Mouse (Mus musculus) fat pad, adult 2 months (tissue): ENCODE results near the gene Wnt4.

Source experiments
- DNase-seq: peaks from one replicate; pipeline ENCODE4 v3.0.0-alpha.2; 2011; ENCODE audit warnings: low read depth, low spot score; ENCODE audit errors: extremely low read depth

The Wnt4 gene

DNA sequence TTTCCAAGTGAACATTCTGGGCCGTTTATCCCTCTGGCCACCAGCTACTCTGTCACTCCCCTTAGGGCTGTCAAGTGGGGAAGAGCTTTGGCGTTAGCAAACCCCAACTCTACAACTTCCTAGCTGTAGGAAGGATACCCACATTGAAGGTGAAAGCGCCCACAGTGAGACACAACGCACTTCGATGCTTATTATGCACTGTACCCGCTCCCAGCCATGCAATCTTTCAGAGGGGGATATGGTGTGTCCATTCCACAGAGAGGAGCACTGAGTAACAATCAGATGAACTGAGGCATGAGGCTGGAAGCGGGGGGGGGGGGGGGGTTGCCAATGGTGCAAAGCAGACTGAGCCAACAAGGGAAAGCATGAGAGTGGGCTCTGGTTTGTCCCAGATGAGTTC is 27.8 kb downstream of the Wnt4 start:
- no peak for DNase-seq

DNA sequence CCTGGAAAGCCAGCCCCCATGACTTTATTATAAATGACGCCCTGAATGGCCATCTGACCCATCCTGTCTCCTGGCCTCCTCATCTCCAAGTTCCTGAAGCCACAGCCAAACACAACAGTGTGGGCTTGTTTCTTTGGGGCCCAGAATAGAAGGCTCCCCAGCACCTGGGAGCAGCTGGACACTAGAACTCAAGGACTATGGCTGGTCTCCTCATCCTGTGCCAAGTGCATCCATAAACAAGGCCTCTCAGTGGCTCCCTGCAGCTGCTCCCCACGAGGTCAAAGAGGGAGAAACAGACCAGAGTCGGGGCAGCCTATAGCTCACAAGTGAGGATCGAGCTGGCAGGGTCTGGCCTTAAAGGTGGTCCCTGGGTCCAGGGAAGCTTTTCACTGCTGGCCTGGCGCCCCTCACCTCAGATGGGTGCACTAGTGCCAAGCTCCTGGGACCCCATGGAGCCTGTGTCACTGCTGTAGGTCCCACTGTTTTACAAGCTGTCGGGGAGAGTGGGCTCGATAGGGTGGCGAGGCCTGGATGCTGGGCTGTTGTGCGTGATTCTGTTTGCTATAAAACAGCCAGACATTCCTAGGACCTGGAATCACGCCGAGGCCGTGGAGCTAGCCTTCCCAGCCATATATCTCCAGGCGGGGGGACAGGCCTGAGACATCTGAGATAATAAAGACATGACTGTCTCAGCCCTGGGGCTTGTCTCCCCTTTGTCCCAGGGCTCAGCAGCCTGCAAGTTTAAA is 28.7 kb downstream of the Wnt4 start:
- no peak for DNase-seq

DNA sequence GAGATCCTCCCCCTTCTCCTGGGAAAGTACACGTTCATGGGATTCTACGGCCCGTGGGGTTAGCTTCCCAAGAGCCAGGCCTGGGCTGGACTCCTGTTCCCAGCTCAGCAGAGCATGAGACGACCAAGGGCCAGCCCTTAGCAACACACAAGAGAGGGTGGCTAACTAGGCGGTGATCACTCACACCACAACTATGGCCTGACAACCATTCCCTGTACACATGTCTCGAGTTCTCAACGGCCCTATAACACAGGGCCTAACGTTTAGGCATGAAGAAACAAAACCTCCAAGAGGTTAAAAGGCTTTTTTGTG is 29.2 kb downstream of the Wnt4 start:
- DNase-seq, result no peak

DNA sequence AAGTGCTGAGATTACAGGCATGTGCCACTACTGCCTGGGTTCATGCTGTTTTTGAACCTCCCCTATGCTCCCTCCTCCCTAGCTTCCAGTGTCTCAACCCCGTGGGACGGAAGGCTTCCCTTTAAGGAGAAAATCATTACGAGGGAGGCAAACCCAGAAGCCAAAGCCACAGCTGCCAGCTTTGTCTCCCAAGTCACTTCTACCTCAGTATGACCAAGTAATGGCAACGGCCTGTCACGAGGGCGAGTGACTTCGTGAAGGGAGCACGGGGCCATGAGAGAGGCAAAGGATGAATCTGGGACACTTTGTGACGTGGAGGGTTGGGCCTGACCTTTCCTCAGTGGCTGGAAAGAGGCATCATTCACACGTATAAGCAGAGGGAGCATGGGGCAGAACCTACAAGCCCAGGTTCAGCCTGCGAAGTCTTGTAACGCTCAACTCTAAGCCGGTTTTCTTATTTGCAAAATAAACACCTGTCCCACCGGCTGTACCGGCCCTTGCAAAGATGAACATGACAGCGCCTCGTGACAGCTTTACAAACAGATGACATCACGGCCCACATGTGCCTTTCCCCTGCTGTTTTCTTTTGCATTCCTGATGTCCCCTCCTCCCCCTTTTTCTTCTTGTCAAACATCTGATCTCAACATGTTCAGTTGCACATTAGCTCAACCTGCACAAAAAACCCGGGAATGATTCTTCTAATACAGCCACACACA is 29.9 kb downstream of the Wnt4 start:
- DNase-seq, result no peak

DNA sequence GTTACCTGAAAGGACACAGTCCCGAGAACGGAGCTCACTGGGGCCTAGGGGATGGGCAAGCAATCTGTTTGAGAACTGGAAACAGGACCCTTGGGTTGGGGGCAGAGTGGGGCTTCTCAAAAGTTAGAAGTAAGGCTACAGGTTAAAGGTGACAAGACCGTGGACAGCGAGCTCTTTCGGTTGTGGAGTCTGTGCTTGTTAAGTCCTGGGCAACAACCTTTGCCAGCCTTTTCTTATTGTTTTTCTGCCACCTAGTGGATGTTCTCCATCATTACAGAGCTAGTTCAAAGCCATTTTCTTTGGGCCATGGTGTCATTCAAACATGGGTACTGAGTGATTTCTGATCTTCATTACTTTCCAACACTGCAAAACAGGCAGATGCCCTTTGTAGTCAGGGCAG is 31.1 kb downstream of the Wnt4 start:
- DNase-seq, result no peak

DNA sequence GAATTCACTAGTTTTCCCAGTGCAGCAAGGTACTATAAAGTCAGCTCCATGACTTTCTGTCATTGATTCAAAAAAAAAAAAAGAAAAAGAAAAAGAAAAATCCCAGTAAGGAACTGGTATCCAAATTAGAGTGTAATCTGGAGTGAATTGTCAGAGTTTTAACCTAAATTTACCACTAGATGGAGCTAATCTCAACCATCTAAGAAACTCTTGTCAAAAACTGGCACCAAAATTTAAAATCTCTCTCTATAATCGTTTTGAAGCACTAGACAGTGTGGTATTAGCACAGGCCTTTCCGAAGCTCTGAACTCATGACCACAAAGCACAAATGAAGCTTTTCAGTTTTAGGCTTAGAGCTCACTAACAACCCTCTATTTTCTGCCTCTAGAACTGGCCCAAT is 36.2 kb downstream of the Wnt4 start:
- no peak for DNase-seq

DNA sequence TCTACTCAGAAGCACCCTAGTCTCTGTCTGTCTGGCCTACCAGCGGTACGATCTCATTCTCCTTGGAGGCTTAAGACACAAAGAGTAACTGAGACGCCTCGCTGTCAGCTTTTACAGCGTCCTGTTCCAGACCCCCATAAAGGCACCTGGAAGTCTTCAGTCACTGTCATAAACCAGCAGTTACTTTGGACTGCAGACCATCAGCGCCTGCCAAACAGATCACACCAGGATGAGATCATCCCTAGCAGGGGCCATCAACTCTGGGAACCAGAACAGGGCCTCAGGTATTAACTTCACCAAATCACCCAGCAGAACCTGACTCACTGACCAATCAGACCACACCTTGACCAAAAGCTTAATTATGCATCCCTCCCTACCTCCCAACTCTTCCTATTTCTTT is 37.3 kb downstream of the Wnt4 start:
- DNase-seq, result no peak

DNA sequence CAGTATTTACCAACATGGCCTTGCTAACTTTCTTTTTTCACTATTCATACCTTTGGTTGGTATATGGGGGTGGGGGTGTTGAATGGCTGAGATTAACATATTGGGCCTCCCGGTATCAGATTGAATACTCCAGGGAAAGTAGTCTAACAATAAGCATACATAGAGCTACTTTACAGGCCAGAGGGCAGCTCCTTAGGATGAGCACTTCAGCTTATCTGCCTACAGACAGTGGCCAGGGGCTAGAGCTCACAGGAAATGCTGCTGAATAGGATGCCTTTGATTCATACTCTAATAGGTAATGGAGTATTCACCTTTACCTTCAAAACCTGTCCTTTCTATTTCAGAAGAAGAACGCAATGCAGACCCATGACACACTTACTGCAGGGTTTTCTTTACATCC is 37.8 kb downstream of the Wnt4 start:
- DNase-seq, result no peak

DNA sequence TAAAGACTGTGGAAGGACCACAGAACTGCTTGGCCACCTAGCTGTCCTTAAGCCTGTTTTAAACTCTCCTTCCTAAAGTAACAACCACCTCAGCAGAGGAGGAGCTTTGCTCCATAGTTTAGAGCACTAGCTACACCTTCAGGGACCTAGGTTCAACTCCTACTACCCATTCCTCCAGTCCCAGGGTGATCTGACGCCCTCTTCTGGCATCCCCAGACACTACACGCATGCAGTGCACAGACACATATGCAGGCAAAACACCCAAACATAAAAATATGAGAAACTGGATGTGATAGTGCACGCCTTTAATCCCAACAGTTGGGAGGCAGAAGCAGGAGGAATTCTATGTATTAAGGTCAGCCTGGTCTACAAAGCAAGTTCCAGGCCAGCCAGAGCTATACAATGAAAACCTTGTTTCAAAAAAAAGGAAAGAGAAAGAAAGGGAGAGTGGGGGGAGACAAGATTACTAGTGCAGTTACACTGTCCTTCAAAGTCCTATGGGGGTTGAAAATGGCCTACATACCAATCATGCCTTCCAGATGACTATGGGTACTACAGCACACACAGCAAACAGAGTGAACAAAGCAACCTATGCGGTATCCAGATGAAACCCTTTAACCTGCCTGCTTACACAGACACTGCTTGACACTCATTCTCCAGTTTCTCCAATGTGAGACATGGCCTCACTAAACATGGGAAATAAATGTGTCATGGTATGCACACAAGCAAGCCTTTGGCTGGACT is 38.9 kb downstream of the Wnt4 start:
- no peak for DNase-seq

DNA sequence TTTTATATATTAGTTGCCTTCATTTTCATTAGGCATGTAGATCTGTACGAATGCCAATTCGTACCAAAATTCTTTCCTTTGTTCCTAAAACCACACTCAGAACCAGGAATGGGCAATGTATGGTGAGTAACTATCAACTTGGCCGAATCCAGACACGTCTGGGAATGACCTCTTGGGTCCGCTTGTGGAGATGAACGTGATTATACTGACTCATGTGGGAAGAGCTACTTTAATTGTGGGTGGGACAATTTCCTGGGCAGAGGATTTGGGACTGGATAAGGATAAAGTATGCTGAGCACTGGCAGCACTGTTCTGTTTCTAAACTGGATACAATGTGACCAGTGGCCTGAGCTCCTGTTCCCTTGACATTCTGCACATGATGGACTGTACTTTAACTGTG is 47.6 kb downstream of the Wnt4 start:
- no peak for DNase-seq

DNA sequence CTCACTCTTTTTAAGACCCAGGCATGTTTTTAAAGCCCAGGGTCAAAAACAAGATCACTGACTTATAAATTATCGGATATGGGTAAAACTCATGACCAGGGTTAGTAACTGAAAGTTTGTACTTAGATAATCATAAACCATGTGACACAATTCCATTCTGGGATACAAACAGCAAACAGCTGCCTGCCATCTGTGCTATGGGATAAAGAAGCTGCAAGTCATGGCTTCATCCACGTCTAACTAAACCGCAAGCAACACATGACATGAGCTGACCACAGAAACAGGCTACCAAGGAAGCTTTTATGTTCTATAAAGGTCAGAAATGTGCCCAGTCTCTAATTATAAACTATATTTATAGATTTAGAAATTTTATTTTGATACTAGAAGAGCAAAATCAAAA is 49.2 kb downstream of the Wnt4 start:
- DNase-seq, result no peak

DNA sequence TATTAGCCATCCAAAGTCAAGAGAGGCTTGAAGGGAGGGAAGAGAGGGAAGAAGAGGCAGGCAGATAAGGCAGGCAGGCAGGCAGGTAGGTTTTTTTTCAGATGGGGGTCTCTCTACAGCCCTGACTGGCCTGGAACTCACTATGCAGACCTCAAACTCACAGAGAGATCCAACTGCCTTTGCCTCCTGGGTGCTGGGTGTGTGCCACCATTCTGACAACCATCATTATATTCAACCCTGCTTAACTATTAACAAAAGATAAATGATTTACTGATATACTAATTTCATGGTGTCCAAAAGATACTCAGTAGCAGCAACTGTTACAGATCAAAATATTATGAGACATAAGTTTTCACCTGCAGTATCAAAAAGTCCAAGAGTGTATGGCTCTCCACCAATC is 54.8 kb downstream of the Wnt4 start:
- DNase-seq, result no peak

DNA sequence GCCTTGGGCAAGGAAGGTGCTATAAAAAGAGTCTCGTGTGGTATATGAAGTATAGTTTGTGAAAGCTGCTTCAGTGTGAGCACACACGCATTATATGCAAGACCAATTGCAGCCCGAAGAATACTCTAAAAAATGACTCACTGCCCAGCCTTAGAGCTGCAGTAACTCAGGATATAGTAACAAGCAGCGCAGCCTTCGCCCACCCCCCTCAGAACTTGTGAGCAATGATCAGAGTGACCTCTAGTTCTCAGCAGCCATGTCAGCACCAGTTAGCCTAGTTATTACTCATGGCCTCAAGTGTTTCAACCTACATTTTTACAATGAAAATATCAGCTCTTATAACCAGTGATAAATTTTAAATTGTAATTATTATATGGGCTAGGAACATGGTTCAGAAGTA is 59.2 kb downstream of the Wnt4 start:
- no peak for DNase-seq

DNA sequence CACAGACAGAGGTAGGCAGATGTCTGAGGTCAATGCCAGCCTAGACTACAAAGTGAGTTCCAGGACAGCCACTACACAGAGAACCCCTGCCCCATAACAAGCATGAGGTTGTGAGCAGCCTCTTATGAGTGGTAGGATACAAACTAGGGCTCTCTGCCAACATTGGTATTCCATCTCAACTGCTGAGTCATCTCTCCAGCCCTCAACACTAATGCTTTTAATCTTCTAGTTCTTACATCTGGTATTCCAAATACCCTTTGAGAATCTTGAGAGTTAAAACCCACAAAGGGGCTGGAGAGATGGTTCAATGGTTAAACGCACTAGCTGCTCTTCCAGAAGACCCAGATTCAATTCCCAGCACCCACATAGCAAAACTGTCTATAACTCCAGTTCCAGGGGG is 62.1 kb downstream of the Wnt4 start:
- DNase-seq, result no peak

DNA sequence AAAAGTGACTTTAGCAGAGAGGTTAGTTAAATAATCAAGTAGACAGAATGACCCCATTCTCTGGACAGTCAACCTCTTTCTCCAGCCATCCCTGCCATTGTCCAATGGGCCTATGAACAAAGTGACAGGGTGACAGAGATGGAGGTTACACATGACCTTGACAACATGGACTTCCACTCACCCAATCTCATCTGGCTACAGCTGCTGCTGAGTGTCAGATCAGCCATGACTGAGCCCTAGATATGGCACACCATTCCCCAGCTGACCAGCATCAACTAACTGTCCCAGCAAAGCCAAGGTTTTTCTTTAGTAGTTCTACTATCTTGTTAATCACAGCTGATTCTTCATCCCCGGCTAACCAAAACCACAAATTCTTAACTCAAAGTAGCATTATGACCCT is 65.5 kb downstream of the Wnt4 start:
- DNase-seq, result no peak

DNA sequence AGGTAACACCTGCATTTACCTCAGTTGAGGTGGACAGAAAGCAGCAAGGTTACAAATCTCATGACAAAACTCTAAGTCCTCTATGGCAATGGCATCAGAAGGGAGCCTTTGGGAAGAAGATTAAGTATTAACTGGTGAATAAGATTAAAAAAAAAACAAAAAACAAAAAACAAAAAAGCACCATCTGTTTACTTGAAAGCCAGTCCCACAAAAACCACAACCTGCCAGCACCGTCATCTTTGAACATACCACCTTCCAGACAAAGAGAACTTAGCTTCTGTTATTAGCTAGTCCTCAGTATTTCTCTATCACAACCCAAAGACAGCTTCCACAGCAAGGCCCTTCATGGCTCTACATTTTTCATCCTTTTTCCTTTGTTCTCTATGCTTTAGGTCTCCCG is 67.8 kb downstream of the Wnt4 start:
- no peak for DNase-seq

DNA sequence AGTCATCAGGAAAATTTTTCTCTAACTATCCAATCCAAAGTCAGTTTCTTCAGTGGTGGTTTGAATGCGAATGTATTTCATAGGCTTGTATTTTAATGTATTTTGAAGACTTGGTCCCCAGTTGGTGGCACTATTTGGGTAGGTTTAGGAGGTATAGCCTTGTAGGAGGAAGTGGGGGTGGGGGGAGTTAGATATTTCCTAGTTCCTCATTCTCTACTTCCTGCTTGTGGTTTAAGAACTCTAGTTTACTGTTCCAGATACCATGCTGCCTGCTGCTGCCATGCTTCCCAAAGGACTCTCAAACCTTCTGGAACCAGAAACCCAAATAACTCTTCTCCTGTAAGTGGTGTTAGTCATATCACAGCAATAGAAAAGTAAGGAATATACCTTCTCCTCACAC is 68.5 kb downstream of the Wnt4 start:
- no peak for DNase-seq
